Mouse (Mus musculus): ENCODE results near the gene Sez6l.

DNA sequence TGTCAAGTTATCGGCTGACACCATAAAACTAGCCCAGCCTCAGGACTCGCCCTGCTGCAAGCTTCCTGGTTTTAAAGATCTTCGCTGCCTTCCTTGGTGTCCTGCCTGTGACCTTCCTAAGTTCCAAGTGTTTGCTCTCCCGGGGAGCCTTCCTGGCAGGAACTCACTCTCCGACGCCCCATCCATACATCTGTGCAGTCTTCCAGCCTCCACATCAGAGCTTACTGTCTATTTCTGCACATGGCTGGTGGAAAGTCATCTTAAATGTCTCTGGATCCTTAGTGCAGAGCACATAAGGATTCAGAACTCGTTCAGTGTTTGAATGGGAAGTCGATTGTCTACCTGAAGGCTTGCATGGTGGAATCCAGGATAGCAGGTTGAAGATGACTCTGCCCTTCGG lies 59.5 kb downstream of the Sez6l start:
- TF ChIP-seq CTCF (IDR thresholded peaks at IDR 0.05; ENCODE audit: extremely low read depth, insufficient read depth, low read length), result no peak
- no peak for TF ChIP-seq POLR2A (IDR thresholded peaks at IDR 0.05; ENCODE audit: extremely low read depth, insufficient read depth, low read length)
